Mouse (Mus musculus): ENCODE data around the gene 1700018F24Rik. TPM values are rescaled to one million over a fixed set of nuclear protein-coding genes. Genes with fewer than 3 reads are reported as not detected.
"Not testable (repeated sequence)": the region's sequence is repeated elsewhere in the genome, so short reads cannot be mapped to it uniquely, and the experiment has no call there.

Gene 1700018F24Rik
- total RNA-seq, 1 experiment = not detected

DNA sequence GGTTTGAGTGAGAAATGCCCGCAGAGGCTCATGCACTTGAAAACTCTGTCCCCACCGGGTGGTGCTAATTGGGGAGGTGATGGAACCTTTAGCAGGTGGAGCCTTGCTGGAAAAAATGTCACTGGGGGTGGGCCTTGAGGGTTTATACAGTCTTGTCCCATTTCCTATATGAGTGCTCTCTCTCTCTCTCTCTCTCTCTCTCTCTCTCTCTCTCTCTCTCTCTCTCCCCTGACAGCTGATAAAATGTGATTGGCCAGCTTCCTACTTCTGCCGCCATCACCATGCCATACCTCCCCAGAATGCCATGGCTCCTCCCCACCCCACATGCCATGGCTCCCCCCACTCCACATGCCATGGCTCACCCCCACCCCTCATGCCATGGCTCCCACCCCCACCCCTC is 32.3 kb downstream of the 1700018F24Rik start:
- no peak for DNase-seq (ENCODE audit: low read depth, low spot score)
- no peak overlapping the region for H3K4me3 ChIP-seq (ENCODE audit: insufficient read depth in 1 of 2, low read depth in 1 of 2, low read length in 2 of 2, poor library complexity in 1 of 2, severe bottlenecking in 1 of 2)
- no peak overlapping the region for H3K27ac ChIP-seq (ENCODE audit: insufficient read depth, low read depth, low read length, poor library complexity, severe bottlenecking)
- TF ChIP-seq ZC3H11A (IDR thresholded peaks at IDR 0.05; ENCODE audit: borderline replicate concordance, low read depth, low read length) (no peak), ZNF384 (IDR thresholded peaks at IDR 0.05; ENCODE audit: low read depth, low read length) (no peak), HCFC1 (IDR thresholded peaks at IDR 0.05; ENCODE audit: borderline replicate concordance, insufficient read depth, low read length) (no peak)
- in situ Hi-C loops (cut with MboI; ENCODE audit: low sequenced_read_pairs in 2 of 2, unreplicated experiment in 2 of 2) = no loop called here
- H3K9ac ChIP-seq (ENCODE audit: insufficient read depth, low read depth, low read length, poor library complexity, severe bottlenecking) = no peak overlapping the region
- no peaks in the 10 kb centered on the region for H3K36me3 ChIP-seq (ENCODE audit: control insufficient read depth, insufficient read depth, low read length, poor library complexity, severe bottlenecking)
- no peaks in the 10 kb centered on the region for H3K9me3 ChIP-seq (ENCODE audit: control insufficient read depth, insufficient read depth, low read depth, low read length)
- H3K4me1 ChIP-seq (ENCODE audit: control insufficient read depth in 2 of 2, insufficient read depth in 2 of 2, low read length in 2 of 2, poor library complexity in 1 of 2) = no peaks in the 10 kb centered on the region

DNA sequence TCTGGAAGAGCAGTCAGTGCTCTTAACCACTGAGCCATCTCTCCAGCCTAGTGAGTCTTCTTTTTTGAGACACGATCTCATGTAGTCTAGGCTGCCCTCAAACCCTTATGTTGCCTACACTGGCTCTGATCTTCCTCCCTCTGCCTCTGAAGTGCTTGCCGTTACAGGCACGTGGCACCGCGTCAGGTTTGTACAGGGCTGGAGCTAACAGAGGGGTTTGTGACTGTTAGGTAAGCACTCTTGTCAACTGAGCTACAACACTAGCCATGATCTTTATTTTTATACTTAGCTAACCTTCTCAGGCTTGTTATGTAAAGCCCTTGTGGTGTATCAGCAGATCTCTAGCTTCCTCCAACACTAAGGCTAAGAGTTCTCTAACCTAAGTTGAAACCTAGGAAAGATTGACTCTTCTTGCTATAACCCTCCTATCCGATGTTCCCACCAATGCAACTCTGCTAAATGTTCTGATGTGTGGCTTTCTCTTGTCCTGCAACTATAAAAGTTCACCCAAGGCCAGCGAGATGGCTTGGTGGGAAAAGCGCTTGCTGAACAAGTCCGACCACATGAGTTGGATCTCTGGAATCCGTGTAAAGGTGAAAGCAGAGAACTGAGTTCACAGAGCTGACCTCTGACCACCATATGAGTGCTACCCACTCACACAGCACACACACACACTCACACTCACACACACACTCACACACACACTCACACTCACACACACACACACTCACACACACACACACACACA is 39.2 kb downstream of the 1700018F24Rik start:
- in situ Hi-C loops (cut with MboI; ENCODE audit: low sequenced_read_pairs in 2 of 2, unreplicated experiment in 2 of 2) = no loop called here
- peaks cover 2 to 3% of the 10 kb centered on the region in 2 experiments; a peak in 2 of 4 replicates for H3K4me1 ChIP-seq (ENCODE audit: control insufficient read depth in 2 of 2, insufficient read depth in 2 of 2, low read length in 2 of 2, poor library complexity in 1 of 2)
- H3K9ac ChIP-seq (ENCODE audit: insufficient read depth, low read depth, low read length, poor library complexity, severe bottlenecking) = no peak overlapping the region

DNA sequence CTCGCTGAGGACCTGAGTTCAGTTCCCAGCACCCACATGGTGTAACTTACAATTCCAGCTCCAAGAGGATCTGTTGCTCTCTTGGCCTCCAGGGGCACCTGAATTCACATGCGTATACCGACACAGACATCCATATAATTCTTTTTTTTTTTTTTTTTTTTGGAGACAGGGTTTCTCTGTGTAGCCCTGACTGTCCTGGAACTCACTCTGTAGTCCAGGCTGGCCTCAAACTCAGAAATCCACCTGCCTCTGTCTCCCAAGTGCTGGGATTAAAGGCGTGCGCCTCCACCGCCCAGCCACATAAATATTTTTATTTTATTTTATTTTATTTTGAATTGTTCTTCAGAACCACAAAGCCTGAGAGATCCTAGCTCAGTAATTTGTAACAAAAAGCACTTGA is 40.4 kb downstream of the 1700018F24Rik start:
- in situ Hi-C loops (cut with MboI; ENCODE audit: low sequenced_read_pairs in 2 of 2, unreplicated experiment in 2 of 2); H3K9me3 ChIP-seq (ENCODE audit: control insufficient read depth, insufficient read depth, low read depth, low read length); H3K4me1 ChIP-seq (ENCODE audit: control insufficient read depth in 2 of 2, insufficient read depth in 2 of 2, low read length in 2 of 2, poor library complexity in 1 of 2); H3K36me3 ChIP-seq (ENCODE audit: control insufficient read depth, insufficient read depth, low read length, poor library complexity, severe bottlenecking); DNase-seq (ENCODE audit: low read depth, low spot score); H3K27ac ChIP-seq (ENCODE audit: insufficient read depth, low read depth, low read length, poor library complexity, severe bottlenecking): not testable (repeated sequence)
- peak overlapping the region; percentile 75 for H3K9ac ChIP-seq (ENCODE audit: insufficient read depth, low read depth, low read length, poor library complexity, severe bottlenecking)
- peak overlapping the region; percentile 27 to 64 for H3K4me3 ChIP-seq (ENCODE audit: insufficient read depth in 1 of 2, low read depth in 1 of 2, low read length in 2 of 2, poor library complexity in 1 of 2, severe bottlenecking in 1 of 2)

More for the DNA sequence above, 39.2 kb downstream of the 1700018F24Rik start:
- TF ChIP-seq MAFK (IDR thresholded peaks at IDR 0.05; ENCODE audit: insufficient read depth, low read depth, low read length) = no peak
- TF ChIP-seq ZC3H11A (IDR thresholded peaks at IDR 0.05; ENCODE audit: borderline replicate concordance, low read depth, low read length) = no peak
- no peak for TF ChIP-seq HCFC1 (IDR thresholded peaks at IDR 0.05; ENCODE audit: borderline replicate concordance, insufficient read depth, low read length)
- TF ChIP-seq CHD2 (IDR thresholded peaks at IDR 0.05; ENCODE audit: low read depth, low read length) = no peak
- no peak for TF ChIP-seq ZNF384 (IDR thresholded peaks at IDR 0.05; ENCODE audit: low read depth, low read length)
- DNase-seq (ENCODE audit: low read depth, low spot score) = no peak
- H3K9me3 ChIP-seq (ENCODE audit: control insufficient read depth, insufficient read depth, low read depth, low read length) = no peaks in the 10 kb centered on the region
- H3K36me3 ChIP-seq (ENCODE audit: control insufficient read depth, insufficient read depth, low read length, poor library complexity, severe bottlenecking) = no peaks in the 10 kb centered on the region
- H3K27ac ChIP-seq (ENCODE audit: insufficient read depth, low read depth, low read length, poor library complexity, severe bottlenecking) = no peak overlapping the region
- H3K4me3 ChIP-seq (ENCODE audit: insufficient read depth in 1 of 2, low read depth in 1 of 2, low read length in 2 of 2, poor library complexity in 1 of 2, severe bottlenecking in 1 of 2) = no peak overlapping the region

DNA sequence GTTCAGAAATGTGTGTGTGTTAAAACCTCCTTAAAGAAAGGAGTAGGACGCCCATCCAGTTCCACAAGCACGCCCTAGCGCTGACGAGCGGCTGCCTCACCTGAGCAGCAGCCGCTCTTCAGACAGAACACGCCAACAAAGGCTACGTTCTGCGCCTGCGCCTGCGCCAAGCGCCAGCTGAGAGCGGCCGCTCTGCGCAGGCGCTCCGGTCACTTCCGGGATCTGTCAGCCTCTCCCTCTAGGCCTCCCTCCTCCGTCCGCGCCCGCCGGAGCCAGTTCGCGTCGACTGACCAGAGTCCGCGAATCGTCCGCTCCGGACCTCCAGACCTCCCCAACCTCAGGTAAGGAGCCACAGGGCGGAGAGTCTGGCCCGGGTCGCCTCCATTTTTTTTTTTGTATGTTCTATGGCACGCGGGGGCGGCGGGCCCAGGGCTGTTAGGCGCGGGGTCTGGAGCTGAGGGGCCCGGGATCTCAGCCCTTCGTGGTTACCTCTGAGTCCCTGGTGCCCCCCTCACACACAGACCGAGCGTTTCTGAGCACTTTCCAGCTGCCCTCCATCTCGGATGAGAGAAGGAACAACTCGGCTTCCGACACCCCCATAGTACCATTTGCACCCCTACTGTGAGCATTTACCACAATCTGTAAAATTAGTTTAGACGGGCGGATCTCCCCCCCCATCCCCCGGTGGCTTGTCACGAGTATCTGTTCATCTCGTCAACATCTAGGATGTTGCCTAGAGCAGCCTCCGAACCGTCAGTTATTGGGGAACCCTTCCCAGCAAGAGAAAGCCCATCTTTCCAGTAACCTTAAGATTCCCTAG is 41.1 kb downstream of the 1700018F24Rik start, which contains the start of the genes Arpc1a and Kpna7:
Gene Arpc1a, plus strand, starts transcription at position 199 of the 820 bp plus-strand sequence.
Gene Kpna7, minus strand, starts transcription at position 399 of the 820 bp plus-strand sequence.
- TF ChIP-seq ZNF384 (IDR thresholded peaks at IDR 0.05; ENCODE audit: low read depth, low read length) = no peak
- no peak for TF ChIP-seq ZC3H11A (IDR thresholded peaks at IDR 0.05; ENCODE audit: borderline replicate concordance, low read depth, low read length)
- TF ChIP-seq HCFC1 (IDR thresholded peaks at IDR 0.05; ENCODE audit: borderline replicate concordance, insufficient read depth, low read length) = no peak
- no peak for TF ChIP-seq CHD2 (IDR thresholded peaks at IDR 0.05; ENCODE audit: low read depth, low read length)
- no peak for TF ChIP-seq MAFK (IDR thresholded peaks at IDR 0.05; ENCODE audit: insufficient read depth, low read depth, low read length)
- in situ Hi-C loops (cut with MboI; ENCODE audit: low sequenced_read_pairs in 2 of 2, unreplicated experiment in 2 of 2) = no loop called here
- H3K9me3 ChIP-seq (ENCODE audit: control insufficient read depth, insufficient read depth, low read depth, low read length) = no peaks in the 10 kb centered on the region
- peak within 1 kb of the TSS; percentile 64 to 87 for H3K4me3 ChIP-seq (ENCODE audit: insufficient read depth in 1 of 2, low read depth in 1 of 2, low read length in 2 of 2, poor library complexity in 1 of 2, severe bottlenecking in 1 of 2)
- DNase-seq (ENCODE audit: low read depth, low spot score) = peak; percentile 78
- H3K4me1 ChIP-seq (ENCODE audit: control insufficient read depth in 2 of 2, insufficient read depth in 2 of 2, low read length in 2 of 2, poor library complexity in 1 of 2) = peaks cover 2 to 3% of the 10 kb centered on the region in 2 experiments; a peak in 2 of 4 replicates
- H3K9ac ChIP-seq (ENCODE audit: insufficient read depth, low read depth, low read length, poor library complexity, severe bottlenecking) = peak within 1 kb of the TSS; percentile 81
- no peaks in the 10 kb centered on the region for H3K36me3 ChIP-seq (ENCODE audit: control insufficient read depth, insufficient read depth, low read length, poor library complexity, severe bottlenecking)
- H3K27ac ChIP-seq (ENCODE audit: insufficient read depth, low read depth, low read length, poor library complexity, severe bottlenecking) = no peak within 1 kb of the TSS
